Mouse (Mus musculus): ENCODE measurements at regions not wholly inside any gene's neighbourhood (a gene's known extent, or its start where the extent isn't known, plus 50 kb on each side); places are given as distances from the start of the nearest gene placed in this dataset.
"Not testable (repeated sequence)": the region's sequence is repeated elsewhere in the genome, so short reads cannot be mapped to it uniquely, and the experiment has no call there.

DNA sequence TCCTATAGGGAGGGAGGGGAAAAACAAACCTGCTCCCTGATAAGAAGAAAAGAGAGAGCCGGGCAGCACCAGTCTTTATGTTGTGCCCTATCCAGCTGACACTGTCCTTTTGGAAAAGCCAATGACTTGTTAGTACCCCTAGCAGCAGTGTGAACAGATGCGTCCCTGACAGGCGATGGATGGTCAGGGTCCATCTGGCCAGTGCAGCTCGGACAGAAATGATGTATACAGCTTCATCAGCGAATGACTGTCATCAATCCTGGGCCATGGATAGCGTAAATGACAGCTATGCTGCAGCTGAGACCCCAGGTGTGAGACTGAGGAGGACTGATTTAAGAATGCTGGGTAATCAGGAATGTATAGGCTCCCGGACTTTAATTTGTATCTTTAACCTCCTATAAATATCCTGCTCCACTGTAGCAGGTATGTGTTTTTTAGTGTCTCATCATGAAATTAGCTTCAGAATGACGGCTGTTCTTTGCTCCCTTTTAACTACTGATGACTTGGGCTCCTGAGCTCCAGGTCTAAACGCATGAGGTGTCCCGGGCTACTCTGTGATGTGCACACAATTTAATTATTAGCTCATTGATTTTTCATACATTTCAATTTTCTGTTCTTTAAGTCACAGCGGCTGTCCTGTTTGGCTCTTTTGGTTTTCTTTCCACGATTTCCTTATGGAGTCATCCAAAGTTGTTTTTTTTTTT lies 353.9 kb upstream of the Fign start:
- DNase-seq (ENCODE audit: low read depth, low spot score): no peak

DNA sequence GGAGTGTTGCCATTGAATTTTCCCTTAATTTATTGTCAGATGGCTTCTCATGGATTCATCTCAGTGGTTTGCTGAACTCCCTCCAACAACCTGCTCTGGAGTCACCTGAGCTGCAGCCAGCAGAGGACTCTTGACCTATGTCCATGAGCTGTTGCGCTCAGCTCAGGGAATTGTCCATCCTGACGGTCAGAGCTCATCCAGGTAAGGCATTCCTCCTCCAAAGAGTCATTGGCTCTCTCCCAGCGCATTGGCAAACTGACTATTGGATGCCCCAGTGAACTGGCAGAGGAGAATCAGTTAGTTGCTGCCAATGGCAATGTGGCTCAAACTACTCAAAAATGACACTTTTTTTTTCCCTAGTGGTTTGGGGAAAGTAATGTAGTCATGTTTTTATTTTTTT lies 345.3 kb upstream of the Fign start:
- DNase-seq (ENCODE audit: low read depth, low spot score): no peak

DNA sequence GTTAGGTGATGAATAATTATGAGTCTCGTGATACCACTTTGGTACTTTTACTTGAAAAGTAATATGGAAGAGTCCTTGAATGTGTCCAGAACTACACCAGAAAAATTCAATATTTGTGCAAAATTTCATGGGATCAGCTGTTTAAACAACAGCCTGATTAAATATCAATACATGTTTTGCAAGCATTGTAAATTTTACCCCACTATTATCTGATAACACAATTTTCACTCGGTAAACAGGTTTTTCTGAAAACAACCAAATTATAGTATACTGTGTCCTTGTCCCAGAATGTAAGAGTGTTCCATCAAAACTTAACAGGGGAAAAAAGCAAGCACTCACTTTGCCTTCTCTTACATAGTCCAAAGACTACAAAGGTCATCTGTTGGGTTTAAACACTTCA lies 343.1 kb upstream of the Fign start:
- no peak for DNase-seq (ENCODE audit: low read depth, low spot score)

DNA sequence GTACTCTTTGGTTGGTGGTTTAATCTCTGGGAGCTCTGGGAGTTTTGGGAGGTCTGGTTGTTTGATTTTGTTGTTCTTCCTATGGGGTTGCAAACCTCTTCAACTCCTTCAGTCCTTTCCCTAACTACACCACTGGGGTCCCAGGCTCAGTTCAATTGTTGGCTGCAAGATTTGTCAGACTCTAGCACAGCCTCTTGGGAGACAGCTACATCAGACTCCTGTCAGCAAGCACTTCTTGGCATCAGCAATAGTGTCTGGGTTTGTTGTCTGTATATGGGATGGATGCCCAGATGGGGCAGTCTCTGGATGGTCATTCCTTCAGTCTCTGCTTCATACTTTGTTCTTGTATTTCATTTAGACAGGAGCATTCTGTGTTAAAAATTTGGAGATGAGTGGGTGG lies 319.3 kb upstream of the Fign start:
- DNase-seq (ENCODE audit: low read depth, low spot score): not testable (repeated sequence)

DNA sequence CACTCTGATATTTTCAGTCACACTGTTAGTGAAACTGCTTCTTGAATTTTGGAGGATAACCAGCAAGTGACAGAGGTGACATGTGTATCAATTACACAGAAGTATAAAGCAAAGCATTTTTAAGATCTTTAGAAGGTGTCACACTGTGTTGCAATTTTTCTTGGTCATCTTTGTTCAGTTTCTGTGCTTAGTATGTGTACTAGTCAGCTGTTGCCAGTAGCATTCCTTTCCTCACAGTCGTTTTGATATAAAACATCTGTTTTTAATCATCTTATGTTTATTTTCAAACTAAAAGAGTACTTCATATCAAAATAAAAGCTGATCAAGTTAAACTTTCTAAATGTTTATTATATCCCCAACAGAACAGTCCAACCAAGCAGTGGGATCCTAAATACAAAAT lies 316.0 kb upstream of the Fign start:
- DNase-seq (ENCODE audit: low read depth, low spot score): no peak

DNA sequence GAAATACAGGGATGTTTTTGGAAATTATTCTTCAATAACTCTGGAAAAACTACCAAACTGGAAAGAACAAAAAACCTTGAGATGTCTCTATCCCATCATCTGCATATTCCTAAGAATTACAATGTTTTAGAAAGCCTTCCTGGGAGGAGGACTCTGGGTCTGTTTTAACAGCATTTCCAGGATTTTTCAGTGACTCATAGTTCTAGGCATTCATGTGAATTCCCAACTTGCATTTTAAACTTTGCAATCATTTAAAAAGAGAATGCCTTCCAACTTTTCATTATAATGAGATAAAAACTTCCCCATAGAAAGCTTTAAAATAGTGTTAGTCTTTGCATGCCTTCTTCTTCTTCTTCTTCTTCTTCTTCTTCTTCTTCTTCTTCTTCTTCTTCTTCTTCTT lies 315.4 kb upstream of the Fign start:
- DNase-seq (ENCODE audit: low read depth, low spot score): no peak

DNA sequence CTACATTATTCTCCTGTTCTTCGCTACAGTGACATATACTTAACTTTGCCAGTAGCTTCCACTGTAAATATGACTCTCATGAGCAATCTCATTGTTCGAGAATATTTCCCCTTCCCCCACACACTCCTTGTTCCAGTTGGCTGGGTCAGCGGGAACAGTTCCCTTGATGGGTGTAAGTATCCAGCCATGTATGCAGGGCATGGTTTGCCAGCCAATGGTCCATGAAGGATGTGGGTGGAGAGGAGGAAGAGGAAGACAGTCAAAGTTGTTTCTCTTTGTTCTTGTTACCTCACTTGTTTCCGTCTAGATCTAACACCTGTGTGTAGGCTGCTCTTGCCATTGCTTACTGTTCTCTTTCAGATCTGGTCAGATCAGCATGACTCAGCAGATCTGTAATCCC lies 298.1 kb upstream of the Fign start:
- no peak for DNase-seq (ENCODE audit: low read depth, low spot score)

DNA sequence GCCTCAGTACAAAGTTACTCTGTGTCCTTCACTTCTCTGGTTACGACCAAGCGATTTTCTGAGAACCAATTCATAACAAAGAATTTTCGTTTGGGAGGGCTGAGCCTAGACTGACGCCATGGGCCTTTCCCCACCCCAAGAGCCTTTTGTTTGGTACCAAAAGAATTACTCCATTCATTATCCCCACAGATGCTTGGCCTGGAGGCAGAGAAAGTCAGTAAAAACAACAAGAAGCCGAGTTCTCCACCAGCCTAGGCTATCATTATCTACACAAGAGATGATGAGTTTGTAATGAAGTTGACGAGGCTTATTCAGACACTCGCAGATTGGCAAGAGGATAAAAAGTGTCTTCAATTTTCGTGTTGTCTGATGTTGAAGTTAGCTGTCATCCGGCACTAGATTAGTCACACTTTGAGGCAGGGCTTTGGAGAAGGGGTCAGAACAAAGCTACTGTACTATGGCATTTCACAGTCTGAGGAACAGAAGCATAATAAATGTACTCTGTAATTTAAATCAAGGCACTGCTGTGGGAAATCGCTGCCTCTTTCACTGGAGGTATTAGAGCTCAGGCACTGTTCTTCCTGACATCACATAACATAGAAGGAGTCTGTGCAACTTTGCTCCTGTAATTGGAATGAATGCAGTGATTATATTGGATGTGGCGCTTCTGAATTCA lies 296.9 kb upstream of the Fign start:
- DNase-seq (ENCODE audit: low read depth, low spot score): no peak

DNA sequence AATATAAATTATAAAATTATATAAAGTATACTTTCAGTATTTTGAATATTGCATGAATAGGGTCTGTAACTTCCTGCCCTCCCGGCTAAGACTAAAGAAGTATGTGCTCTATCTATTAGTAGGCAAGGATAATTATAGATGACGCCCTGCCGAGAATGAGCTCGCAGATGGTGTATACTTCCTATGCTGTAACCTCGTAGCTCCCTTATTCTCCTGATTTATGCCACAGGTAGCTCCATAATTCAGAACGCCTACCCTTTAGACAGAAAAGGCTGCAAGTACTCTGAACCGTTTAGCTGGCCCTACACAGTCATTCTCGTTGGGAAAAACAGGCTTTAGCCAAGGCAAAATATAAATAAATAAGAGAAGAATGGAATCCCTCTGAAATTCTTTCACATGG lies 296.4 kb upstream of the Fign start:
- DNase-seq (ENCODE audit: low read depth, low spot score): no peak

DNA sequence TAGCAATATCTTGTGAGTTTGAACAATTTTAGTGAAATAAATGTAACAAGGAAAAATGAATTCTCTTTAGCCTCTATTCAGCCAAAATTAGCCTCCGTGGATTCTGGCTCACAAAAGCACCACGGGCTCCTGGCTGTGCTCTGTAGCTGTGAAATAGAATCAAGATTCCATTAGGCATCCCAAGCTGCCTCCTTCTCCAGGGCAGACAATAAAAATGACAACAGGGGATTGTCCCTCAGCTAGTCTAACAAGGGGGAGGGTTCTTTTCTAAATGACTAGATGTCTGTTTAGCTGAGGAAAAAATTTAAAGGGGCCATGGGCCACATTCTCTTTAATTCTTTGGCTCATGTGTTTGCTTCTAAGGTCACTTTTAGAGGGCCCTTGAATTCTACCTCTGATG lies 272.0 kb upstream of the Fign start:
- DNase-seq (ENCODE audit: low read depth, low spot score): no peak

DNA sequence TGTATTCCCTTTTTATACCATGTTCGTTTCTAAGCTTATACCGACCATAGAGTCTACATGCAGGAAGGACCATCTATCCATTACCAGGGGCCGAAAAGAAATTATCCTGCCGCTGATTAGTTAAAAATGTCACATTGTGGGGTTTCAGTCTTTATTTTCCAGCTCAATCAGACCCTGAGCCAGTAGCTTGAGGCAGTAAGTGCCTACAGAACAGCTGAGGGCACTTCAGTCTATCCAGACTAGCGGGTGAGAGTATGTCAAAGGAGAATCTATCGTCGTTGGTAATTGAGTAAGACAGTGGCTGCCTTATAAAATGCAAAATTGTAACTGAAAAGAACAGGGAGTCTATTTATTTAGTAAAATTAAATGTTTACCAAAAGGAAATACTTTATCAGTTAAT lies 269.4 kb upstream of the Fign start:
- no peak for DNase-seq (ENCODE audit: low read depth, low spot score)

DNA sequence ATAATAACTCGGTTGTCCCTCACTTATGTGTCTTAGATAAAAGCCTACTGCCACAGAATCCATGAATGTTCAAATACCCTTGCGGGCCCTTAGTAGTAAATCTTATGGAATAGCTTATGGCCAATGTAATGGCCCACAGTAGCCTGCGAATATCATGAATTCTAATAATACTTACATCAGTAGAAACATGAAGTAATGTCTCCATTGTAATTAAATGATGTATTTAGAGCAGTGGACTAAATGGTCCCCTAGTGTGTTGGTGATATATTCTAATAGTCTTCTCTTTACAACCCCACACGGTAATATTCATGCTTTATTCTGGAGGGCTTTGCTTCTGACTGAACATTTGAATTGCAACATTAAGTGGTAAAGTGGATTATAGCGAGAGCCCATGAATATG lies 268.7 kb upstream of the Fign start:
- DNase-seq (ENCODE audit: low read depth, low spot score): no peak

DNA sequence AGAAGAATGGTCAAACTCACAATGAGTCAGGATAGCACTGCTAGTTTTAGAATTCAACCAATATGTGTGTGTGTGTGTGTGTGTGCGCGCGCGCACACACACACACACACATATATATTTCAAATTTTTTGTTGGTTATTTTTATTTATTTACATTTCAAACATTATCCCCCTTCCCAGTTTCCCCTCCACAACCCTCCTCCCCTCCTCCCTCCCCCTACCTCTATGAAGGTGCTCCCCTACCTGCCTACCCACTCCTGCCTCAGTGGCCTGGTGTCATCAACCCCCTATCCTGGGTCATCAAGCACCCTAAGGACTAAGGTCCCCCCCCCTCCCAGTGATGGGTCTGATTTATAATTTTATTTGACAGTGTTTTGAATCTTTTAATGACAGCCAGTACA lies 258.4 kb upstream of the Fign start:
- DNase-seq (ENCODE audit: low read depth, low spot score): no peak

DNA sequence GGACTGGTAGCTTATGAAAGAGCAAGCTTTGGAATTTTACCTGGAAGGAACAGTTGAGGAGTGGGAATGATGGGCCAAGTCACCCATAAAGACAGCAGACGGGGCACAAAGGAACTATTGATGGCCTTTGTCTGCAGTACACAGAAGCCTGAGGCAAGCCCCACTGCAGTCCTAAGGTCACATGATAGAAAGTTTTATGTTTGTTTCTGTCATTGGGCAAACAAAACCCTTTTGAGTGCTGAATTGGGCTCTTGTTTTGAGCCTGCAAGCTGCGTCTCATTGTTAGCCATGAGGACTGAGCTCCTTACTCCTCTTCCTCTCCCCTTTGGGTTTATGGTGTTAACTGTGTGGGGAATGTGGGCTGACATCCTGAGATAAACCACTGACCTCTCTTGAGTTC lies 227.7 kb upstream of the Fign start:
- no peak for DNase-seq (ENCODE audit: low read depth, low spot score)

Measured in retina, adult 2 months (tissue).